ENCODE assay signal across 26 mouse cellular contexts in the genomic region with DNA sequence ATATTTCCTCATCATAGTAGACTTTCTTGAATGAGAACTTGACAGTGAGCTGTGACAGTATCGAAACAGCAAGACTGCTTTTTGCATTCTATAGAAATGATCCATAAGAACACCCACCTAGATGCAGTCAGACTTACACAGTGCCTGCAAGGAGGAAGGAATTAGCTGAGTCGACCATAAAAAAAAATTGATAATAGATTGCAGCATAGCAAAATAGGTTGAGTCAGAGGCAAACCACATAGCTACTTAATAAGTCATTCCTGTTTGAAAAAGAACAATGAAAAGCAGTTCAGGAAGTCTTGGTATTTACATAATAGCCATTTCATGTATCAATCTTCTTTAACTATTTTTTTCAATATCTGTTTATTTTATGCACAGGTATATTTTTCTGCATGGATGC.
"Had no signal": no experiment of that assay in that cellular context is flagged by ENCODE, and none has a peak within 500 bp of the region (broad histone marks: within the 10 kb centered on the region; RNA-seq: fewer than 3 reads in every experiment).

No protein-coding gene starts in this region.

- DNase-seq: gastrocnemius, adult 2 months; gastrocnemius, postnatal 10 days; gastrocnemius, postnatal 25 days; heart, adult 18-20 months; heart, postnatal 10 days; heart, postnatal 4 days; kidney, adult 18-20 months; kidney, adult 8-10 months; kidney, postnatal 10 days; kidney, postnatal 25 days; kidney, postnatal 4 days; left cerebral cortex, postnatal 4 days had no signal

- H3K36me3 ChIP-seq: heart, embryonic 10.5 days; heart, embryonic 12.5 days; hindbrain, embryonic 10.5 days; hindbrain, embryonic 12.5 days; intestine, embryonic 15.5 days; limb, embryonic 13.5 days; limb, embryonic 15.5 days; liver, embryonic 12.5 days had no signal

- H3K4me3 ChIP-seq: gastrocnemius, adult 2 months; heart, embryonic 10.5 days; heart, embryonic 12.5 days; hindbrain, embryonic 10.5 days; hindbrain, embryonic 12.5 days; intestine, embryonic 15.5 days; layer of hippocampus, adult 2 months; left cerebral cortex, adult 2 months; limb, embryonic 13.5 days; limb, embryonic 15.5 days; liver, embryonic 12.5 days had no signal

- H3K27me3 ChIP-seq: heart, embryonic 12.5 days; hindbrain, embryonic 12.5 days; intestine, embryonic 15.5 days; limb, embryonic 13.5 days; limb, embryonic 15.5 days; liver, embryonic 12.5 days had no signal

- ATAC-seq: hindbrain, embryonic 16.5 days; inflammation-experienced regulatory T-cells, adult 6 months; intestine, embryonic 15.5 days; intestine, postnatal 0 days; liver, embryonic 12.5 days had no signal

- H3K4me2 ChIP-seq: heart, embryonic 12.5 days; hindbrain, embryonic 12.5 days; hindbrain, embryonic 14.5 days; intestine, embryonic 15.5 days; limb, embryonic 13.5 days; limb, embryonic 15.5 days; liver, embryonic 12.5 days had no signal
